Mouse (Mus musculus) regulatory T cell (primary cell): Measurements from ENCODE around the gene Pip4k2b.

Experiments used
- in situ Hi-C: fragments of 300-600 bp; cut with MboI, MseI; formaldehyde crosslinking; loops from one replicate; pipeline ENCODE4 v1.15.1; 2025; ENCODE audit warnings: high pct_unique_total_duplicates

Gene Pip4k2b

DNA sequence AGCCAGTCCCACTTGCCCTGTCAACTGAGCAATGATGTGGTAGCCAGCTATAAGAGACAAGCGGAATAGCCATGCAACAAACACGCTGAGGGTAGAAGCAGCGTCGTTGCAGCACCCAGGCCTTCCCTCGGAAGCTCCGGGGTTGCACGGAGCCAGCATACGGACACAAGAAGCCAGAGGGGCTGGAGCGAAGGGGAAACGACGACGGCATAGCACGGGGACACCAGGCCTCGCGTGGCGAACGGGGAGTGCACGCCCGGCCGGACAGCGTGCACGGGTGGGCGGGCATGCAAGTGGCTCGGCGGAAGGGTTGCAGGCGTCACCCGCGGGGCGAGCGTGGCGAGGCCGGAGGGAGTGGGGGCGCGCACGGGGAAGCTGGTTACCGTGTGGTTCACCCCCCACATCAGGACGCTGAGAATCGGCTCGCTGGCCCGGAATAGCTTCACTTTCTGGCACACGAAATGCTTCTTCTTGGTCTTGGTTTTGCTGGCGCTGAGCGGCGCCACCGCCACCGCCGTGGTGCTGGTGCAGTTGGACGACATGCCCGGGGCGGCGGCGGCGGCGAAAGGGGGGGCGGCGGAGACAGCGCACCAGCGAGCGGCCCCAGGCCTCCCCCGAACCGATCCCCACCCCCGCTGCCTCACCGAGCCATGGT, at the start of gene Pip4k2b:
Gene Pip4k2b (minus strand): TSS at position 642 of the 655 bp plus-strand sequence.
- in situ Hi-C loops: loop anchor here (5.0 kb wide), 1 partner anchor 53 kb away; the partner anchor contains the start of gene Lasp1

DNA sequence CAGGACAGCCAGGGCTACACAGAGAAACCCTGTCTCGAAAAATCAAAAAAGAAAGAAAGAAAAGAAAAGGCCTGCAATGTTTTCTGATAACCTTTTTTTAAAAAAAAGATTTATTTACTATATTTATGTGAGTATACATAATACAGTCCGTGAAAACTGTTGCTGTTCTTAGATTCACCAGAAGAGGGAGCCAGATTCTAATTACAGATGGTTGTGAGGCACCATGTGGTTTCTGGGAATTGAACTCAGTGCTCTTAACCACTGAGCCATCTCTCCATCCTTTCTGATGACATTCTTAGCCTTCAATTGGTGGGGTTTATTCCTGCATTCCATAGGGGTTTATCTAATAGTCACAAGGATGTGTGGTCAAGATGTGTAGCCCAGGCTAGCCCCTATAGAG, 48.7 kb upstream of the Pip4k2b start:
- in situ Hi-C loops: loop anchor here (25.0 kb wide), 1 partner anchor 194 kb away; the partner anchor contains the start of genes Arl5c and Plxdc1

DNA sequence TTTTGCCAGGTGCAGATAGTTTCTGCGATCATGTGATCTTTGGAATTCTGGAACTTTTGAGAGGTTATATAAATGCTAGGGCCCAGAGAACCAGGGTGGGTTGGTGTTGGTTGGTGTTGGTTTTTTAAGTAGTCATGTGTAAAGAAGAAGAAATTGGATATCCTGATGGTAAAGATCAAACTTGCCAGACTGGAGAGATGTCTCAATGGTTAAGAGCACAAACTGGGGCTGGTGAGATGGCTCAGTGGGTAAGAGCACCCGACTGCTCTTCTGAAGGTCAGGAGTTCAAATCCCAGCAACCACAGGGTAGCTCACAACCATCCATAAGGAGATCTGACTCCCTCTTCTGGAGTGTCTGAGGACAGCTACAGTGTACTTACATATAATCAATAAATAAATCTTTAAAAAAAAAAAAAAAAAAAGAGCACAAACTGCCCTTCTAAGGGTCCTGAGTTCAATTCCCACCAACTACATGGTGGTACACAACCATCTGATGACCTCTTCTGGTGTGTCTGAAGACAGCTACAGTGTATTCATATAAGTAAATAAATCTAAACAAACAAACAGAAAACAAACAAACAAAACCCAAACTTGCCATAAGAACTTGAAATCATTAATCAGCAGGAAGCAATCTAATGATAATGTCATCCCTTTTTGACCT, 46.4 kb upstream of the Pip4k2b start:
- in situ Hi-C loops: loop anchor here (25.0 kb wide), 1 partner anchor 196 kb away; the partner anchor contains the start of genes Arl5c and Plxdc1

DNA sequence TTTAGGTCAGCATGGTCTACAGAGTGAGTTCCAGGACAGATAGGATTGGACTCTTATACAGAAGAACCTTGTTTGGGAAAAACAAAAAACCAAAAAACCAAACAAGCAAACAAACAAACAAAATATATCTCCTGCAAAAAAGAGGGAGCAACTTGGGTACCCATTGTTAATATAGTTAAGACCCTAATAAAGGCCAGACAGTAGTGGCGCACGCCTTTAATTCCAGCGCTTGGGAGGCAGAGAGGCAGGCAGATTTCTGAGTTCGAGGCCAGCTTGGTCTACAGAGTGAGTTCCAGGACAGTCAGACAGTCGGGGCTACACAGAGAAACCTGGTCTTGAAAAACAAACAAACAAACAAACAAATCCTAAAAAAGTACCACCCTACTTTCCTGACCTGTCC, 45.2 kb upstream of the Pip4k2b start:
- in situ Hi-C loops: loop anchor here (25.0 kb wide), 1 partner anchor 198 kb away; the partner anchor contains the start of genes Arl5c and Plxdc1

DNA sequence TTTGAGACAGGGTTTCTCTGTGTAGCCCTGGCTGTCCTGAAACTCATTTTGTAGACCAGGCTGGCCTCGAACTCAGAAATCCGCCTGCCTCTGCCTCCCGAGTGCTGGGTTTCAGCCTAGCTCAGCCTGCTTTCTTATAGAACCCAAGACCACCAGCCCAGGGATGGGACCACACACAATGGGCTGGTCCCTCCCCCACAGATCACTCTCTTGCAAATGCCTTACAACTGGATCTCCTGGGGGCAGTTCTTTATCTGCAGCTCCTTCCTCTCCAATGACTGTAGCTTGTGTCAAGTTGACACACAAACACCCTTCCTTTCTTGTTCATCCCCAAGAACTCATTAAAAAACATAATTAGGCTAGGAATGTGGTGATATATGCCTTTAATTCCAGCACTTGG, 43.5 kb upstream of the Pip4k2b start:
- in situ Hi-C loops: loop anchor here (25.0 kb wide), 1 partner anchor 199 kb away; the partner anchor contains the start of genes Arl5c and Plxdc1

DNA sequence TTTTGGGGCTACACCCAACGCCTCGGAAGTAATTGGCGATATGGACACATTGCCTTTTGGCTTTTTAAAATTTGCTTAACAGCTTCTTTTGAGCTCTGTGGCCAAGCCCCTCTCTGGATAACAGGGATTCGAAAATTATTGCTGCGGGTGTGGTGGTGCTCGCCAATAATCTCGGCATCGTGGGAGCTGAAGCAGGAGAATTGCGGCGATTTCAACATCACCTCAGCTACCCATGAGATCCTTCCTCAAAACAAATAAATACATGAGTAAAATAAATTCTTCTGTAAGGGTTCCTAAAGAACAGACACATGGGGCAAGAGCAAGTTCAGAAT, 38.0 kb upstream of the Pip4k2b start:
- in situ Hi-C loops: loop anchor here (25.0 kb wide), 1 partner anchor 205 kb away; the partner anchor contains the start of genes Arl5c and Plxdc1

DNA sequence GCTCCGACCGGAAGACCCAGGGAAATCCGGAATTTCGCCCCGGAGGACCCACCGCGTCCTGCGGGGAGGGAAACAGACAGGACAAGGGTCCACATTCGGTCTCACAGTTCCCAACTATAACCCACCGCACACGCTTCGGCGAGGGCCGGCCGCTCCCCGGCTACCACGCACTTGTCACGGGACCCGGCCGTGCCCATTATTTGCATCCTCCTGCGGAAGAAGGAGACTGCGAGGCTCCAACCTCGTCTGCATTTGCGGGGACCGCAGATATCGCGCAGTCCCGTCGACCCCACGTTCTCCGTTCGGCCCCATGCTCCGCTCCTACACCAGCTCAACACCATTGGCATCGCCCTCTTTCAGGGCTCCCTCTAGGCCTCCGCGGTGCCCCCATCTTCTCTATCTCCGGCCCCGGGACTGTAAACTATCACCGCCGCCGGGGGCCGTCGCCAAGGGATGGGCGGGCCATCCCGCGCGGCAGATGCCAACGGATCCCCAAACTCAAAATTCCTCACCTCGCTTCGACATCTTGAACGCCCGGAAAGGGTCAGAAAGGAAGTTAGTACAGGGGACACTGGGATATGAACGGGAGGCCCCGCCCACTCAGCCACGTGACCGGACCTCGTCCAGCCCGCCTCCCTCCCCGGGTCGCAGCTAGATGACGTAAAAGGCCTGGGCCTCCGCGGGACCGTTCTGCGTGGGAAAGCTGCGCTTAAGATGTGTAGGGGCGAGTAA, 37.5 kb upstream of the Pip4k2b start, which contains the start of gene Rpl23:
Gene Rpl23 (minus strand): TSS at position 606 of the 732 bp plus-strand sequence.
- in situ Hi-C loops: loop anchor here (25.0 kb wide), 1 partner anchor 205 kb away; the partner anchor contains the start of genes Arl5c and Plxdc1

DNA sequence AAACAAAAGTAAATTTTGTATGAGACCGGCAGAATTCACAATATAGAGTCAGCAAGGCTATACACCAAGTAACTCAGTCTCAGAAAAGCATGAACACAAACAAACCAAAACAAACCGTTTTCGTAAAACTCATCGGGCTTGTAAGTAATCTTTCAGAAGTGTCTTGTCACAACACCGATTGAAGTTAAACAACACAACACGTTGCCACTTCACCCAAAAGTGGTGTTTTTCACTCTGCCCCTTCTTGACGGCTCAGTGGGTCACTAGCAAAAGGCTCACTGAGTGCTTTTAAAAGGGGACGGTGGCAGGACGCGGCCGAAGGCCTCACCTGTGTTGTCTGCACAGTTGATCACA, 37.0 kb upstream of the Pip4k2b start:
- in situ Hi-C loops: loop anchor here (25.0 kb wide), 1 partner anchor 206 kb away; the partner anchor contains the start of genes Arl5c and Plxdc1

DNA sequence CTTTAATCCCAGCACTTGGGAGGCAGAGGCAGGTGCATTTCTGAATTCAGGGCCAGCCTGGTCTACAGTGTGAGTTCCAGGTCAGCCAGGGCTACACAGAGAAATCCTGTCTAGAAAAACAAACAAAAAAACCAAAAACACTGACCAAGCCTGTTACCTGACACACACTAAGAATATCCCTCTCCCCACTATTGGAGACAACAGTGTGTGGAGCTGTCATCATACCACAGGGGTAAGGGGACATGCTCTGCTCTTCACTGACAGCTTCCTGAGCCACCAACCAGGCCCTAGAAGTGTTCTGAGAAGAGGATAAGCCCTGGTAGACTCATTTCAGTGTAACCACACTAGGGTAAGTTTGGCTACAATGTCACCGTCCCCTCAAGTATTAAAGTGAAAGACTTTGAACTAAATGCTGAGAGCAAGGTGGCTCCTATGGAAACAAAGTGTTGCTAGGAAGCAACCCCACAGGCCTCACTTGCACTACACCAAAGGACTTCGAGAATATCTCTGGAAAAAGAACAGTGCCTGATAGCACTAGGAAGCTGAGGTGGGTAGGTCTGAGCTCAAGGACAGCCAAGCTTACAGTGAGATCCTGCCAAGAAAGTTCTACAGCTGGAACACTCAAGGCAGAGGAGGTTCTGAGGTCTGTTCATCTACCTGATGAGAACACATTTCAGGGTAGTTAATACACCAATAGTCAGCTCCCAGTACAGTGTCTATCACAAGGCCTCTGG, 35.6 kb upstream of the Pip4k2b start:
- in situ Hi-C loops: loop anchor here (25.0 kb wide), 1 partner anchor 207 kb away; the partner anchor contains the start of genes Arl5c and Plxdc1

DNA sequence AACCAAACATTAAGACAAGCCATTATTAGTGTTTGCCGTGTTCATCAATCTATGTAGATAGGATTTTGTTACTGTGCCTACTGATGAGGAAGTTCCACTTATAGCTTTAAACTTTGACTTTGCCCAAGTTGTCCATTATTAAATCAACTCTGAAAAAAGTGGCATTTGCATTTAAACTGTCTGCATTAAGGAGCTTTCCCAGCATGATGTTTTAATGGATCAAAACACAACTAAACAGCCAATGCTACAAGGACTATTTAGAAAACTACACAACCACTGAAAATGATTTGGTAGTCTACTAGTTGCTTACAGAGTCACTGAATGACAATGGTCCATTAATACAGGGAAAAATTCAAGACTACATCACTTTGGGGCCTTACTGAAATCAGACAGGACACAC, 34.4 kb upstream of the Pip4k2b start:
- in situ Hi-C loops: loop anchor here (25.0 kb wide), 1 partner anchor 208 kb away; the partner anchor contains the start of genes Arl5c and Plxdc1

DNA sequence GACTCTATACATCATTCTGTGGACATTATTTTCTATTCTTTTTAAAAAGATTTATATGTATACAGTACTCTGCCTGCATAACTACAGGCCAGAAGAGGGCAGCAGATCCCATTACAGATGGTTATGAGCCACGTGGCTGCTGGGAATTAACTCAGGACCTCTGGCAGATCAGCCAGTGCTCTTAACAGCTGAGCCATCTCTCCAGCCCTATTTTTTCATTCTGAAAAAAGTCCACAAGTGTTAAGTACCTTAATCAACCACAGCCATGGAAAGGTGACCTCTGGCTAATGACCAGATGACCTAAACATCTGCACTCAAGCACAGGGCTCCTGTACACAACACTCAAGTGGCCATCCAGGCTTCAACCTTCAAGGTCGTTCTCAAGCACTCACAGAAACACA, 32.6 kb upstream of the Pip4k2b start:
- in situ Hi-C loops: loop anchor here (25.0 kb wide), 1 partner anchor 210 kb away; the partner anchor contains the start of genes Arl5c and Plxdc1

DNA sequence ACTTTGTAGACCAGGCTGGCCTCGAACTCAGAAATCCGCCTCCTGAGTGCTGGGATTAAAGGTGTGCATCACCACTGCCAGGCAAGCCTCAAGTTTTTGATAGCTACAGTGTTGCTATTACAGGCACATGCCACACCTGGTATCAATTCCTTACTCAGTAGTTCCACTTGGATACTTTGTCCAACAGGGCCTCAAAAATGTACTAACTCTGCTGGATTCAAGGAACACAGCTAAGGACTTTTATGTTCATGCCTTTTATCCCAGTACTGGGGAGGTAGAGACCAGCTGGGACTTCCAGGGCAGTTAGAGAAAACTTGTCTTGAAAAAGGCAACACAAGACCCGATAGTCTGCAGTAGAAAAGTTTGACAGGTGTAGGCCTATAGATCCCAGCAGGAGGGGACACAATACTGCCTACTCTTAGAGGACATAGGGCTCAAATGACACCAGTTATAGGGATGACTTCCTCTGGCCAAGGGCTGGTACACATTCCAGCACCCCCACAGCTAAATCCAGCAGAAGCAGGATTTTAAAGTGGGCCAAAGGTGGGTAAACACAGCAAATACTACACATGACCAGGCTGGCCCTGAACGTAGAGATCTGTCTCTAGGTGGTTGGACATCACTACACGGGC, 32.1 kb upstream of the Pip4k2b start:
- in situ Hi-C loops: loop anchor here (25.0 kb wide), 1 partner anchor 211 kb away; the partner anchor contains the start of genes Arl5c and Plxdc1

DNA sequence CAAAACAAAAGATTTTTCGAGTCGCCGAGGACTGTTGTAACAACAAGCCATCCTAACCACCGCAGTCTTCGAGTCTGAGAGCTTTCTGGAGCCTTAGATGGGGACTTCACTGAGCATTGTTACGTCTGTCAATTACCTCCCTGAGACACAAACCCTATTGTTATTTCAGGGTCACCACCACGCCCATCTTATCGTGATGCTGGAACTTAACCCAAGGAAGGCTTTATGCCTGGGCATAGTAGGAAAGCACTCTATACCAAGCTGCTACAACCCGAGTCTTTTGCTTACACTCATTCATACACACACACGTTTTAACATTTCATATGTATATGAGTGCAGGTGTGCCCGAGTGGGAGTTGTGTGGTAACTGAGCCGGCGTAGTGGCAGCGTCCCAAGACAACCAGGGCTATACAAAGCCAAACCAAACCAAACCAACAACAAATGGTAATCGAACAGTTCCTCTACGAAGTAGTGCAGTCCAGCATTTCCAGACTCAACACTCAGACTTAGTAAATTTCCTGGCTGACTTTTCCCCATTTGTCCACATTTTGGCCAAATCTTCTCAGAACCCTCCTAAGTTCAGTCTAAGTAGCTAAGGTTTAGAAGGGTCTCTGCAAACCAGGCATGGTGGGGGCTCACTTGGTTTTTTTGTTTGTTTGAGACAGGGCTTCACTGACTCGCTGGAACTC, 31.4 kb upstream of the Pip4k2b start, which contains the start of gene 1700001P01Rik:
Gene 1700001P01Rik (minus strand): TSS at position 111 of the 689 bp plus-strand sequence.
- in situ Hi-C loops: loop anchor here (25.0 kb wide), 1 partner anchor 211 kb away; the partner anchor contains the start of genes Arl5c and Plxdc1

DNA sequence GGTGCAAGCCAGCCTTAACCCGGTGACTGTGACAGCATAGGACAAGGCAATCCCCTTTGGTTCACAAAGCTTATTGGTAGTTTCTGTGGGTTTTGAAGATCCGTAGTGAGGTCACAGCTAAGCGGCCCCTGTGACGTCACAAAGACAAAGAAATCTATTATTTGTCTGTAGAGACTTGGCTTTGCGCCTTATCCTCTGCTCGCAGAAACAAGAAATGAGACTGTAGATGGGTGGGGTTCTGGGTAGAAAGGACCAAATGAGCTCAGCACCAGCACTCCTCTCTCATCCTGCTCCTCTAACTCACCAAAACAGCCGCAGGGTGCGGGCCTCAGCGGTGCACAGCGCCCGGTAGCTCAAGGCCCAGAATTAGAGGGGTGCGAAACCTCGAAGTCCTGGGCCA, 30.7 kb upstream of the Pip4k2b start:
- in situ Hi-C loops: loop anchor here (25.0 kb wide), 1 partner anchor 212 kb away; the partner anchor contains the start of genes Arl5c and Plxdc1

DNA sequence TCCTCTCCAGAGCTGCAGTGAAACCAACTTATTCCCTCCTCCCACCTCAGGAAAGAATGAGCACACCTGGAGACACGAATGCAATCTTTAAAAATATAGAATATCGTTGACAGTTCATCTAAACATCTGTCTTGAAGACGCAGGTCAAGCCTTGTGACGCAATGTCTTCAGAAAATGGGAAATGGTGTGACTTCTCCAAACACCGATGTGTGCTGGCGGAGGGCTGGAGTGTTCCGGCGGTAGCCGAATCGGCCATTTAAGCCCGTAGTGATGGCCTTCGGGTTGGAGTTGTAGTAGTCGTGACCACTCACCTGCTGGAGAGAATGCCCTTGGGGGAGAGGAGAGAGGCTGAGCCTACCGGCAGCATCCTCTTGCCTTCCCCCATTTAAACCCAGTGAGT, 26.9 kb upstream of the Pip4k2b start:
- in situ Hi-C loops: no loop called here

DNA sequence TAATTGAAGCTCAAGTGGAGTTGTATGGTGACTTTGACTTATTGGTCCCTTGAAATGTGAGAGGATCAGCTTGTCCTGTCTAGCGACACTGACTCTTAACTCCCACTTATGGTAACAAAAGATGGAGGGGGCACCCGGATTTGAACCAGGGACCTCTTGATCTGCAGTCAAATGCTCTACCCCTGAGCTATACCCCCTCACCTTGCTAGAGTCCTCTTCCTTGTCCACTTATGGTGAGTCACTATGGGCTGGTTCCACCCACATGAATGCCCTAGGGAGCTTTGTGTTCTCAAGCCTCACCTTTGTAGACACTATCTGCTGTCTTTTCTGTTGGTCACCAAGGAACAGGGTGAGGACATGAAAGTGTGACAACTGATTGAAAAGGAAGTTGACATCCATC, 25.2 kb upstream of the Pip4k2b start:
- in situ Hi-C loops: no loop called here

DNA sequence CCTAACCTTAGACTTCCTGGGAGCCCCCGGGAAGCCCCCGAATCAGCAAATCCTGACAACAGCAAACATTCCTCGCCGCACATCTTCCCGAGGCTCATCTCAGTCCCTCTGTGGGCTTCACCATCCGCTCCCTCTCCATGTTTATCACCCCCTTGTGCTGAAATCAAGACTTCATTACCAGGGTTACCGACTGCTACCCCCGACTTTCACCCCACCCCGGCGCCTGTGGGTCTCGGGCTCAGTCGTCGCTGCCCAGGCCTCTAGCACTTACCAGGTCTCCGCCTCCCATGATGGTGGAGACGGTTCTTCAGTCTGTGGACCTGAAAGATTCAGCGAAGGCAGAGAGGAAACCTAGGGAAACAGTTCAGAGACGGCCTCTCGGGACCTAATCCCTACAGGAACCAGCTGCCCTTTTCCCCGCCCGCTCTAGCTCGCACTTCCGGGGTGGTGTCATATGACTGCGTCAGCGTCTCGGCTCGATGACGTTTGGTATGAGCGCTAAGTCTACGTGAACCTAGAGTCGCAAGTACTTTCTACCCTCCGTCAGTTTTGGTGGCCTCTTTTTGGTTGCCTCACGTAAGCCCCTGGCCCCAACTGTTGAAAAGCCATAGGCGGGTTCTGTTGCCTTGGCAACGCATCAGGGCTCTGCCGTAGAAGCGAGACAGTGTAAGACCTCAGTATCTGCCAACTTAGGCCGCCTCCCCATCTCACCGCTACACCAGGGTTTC, 21.8 kb upstream of the Pip4k2b start, which contains the start of gene Cwc25:
Gene Cwc25 (minus strand): TSS at position 403 of the 728 bp plus-strand sequence.
- in situ Hi-C loops: no loop called here

DNA sequence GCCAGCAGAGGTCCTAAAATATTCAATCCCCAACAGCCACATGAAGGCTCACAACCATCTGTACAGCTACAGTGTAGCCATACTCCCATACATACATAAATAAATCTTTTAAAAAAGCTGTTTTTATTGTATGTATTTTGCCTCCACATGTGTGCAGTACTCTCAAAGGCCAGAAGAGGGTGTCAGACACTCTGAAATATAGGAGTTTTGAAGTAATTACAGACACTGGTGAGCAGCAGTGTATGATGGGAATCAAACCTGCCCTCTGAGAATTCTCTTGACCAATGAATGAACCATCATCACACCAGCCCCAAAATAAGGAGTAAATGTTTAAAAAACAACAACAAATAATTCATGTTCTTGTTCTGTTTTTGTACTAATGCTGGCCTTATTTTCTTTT, 17.1 kb upstream of the Pip4k2b start:
- in situ Hi-C loops: no loop called here

DNA sequence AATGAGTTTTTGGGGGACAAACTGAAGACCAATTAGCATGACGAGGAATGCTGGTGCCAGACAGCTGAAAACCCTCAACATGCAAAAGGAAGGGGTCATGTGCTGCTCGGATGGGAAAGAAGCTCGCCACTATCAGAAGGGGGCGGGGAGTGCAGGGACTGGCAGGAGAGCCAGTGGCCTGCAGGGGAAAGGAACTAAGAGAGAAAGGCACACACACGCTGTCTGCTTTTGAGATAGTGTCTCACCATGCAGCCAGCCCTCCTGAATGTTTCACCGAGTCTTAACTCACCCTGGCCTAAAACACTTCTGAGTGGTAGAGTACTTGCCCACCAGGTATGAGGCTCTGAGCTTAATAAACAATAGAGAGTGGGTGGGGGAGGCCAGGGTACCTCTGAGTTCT, 14.4 kb upstream of the Pip4k2b start:
- in situ Hi-C loops: no loop called here
